ENCODE assay signal across 8 mouse cellular contexts in the genomic region with DNA sequence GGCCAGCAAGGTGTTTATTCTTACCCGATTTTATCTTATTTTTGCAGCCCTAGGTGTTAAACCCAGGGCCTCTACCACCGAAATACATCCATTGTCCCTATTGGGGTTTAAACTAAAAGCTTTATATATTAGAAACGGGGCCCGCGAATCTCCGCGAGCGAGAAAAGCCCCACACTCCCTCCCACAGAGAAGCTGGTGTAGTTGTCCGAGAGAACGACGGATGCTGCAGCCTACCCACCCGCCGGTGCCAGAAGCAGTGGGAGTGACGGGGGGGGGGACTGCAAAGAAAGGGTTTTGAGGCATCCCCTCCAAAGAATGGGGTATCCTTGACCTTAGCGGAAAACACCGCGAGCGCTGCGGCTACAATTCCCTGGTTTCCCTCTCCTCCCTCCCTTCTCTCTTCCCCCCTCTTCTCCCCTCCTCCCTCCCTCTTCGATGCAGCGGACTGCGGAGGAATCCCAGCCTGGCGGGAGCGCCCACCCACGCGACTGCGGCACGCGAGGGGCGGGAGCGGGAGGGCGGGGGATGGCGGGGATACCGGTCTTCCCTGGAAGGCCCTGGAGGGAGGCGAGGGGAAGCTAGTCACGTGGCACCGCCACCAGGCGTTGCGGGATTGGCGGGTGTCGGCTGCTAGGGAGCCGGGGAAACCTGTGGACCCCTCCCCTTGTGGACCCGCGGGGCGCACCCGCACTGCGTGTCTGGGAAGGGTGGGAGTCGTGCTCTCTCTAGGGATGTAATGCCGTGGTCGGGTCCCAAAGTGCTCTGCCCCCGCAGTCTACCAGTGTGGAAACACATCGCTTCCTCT. TPM values are rescaled to one million over a fixed set of nuclear protein-coding genes. Genes with fewer than 3 reads are reported as not detected.
DNase-seq lines count a peak whose midpoint lies in the region; ATAC-seq lines count a peak whose summit lies in the region.

No protein-coding gene starts in this region.

- peaks cover 21% of the 10 kb centered on the region for H3K4me1 ChIP-seq in embryonic facial prominence, embryonic 13.5 days
- peaks cover 34% of the 10 kb centered on the region for H3K4me1 ChIP-seq in heart, embryonic 13.5 days
- H3K4me1 ChIP-seq in liver, embryonic 16.5 days (ENCODE audit: control insufficient read depth, low read depth, low read length) = peaks cover 44% of the 10 kb centered on the region
- peaks cover 12% of the 10 kb centered on the region; the same call in 1 of the 2 replicates for H3K4me1 ChIP-seq in neural tube, embryonic 12.5 days

- peak overlapping the region; percentile 55 for H3K4me3 ChIP-seq in embryonic facial prominence, embryonic 13.5 days
- peak overlapping the region; percentile 64 for H3K4me3 ChIP-seq in heart, embryonic 13.5 days
- H3K4me3 ChIP-seq in liver, embryonic 16.5 days (ENCODE audit: low read depth, low read length) = peak overlapping the region; percentile 49
- peak overlapping the region; percentile 45 for H3K4me3 ChIP-seq in neural tube, embryonic 12.5 days

- H3K9ac ChIP-seq in embryonic facial prominence, embryonic 13.5 days = peak overlapping the region; percentile 69
- peak overlapping the region; percentile 85 for H3K9ac ChIP-seq in heart, embryonic 13.5 days
- H3K9ac ChIP-seq in liver, embryonic 16.5 days (ENCODE audit: low read depth, low read length) = 0 out of 2 replicates have a peak overlapping the region, but pooled peaks have one; percentile 24
- peak overlapping the region; percentile 50 for H3K9ac ChIP-seq in neural tube, embryonic 12.5 days

- H3K4me2 ChIP-seq in embryonic facial prominence, embryonic 13.5 days = peak overlapping the region; percentile 97
- H3K4me2 ChIP-seq in heart, embryonic 13.5 days = peak overlapping the region; percentile 90
- peak overlapping the region; percentile 71 for H3K4me2 ChIP-seq in liver, embryonic 16.5 days (ENCODE audit: low read depth, low read length)
- H3K4me2 ChIP-seq in neural tube, embryonic 12.5 days (replicated peaks) = peak overlapping the region; percentile 90

- H3K27me3 ChIP-seq in embryonic facial prominence, embryonic 13.5 days = peaks cover 57% of the 10 kb centered on the region
- peaks cover 38% of the 10 kb centered on the region for H3K27me3 ChIP-seq in heart, embryonic 13.5 days (replicated peaks)
- H3K27me3 ChIP-seq in liver, embryonic 16.5 days (ENCODE audit: control insufficient read depth, insufficient read depth, low read depth, low read length) = peaks cover 52% of the 10 kb centered on the region
- peaks cover 29% of the 10 kb centered on the region; the same call in 1 of the 2 replicates for H3K27me3 ChIP-seq in neural tube, embryonic 12.5 days (replicated peaks)

- under 1% methylated on average over 52 of the region's 52 CpGs for WGBS in embryonic facial prominence, embryonic 13.5 days
- under 1% methylated on average over 52 of the region's 52 CpGs for WGBS in heart, embryonic 13.5 days
- 2% methylated on average over 49 of the region's 52 CpGs for WGBS in liver, embryonic 16.5 days (ENCODE audit: insufficient replicate concordance)
- under 1% methylated on average over 52 of the region's 52 CpGs for WGBS in neural tube, embryonic 12.5 days

- DNase-seq in adrenal gland, postnatal 14 days = peak; percentile 84
- DNase-seq in kidney, postnatal 4 days = peak; percentile 80 to 88
- DNase-seq in urinary bladder, adult 2 months (ENCODE audit: low spot score) = peak; percentile 62

- no peaks in the 10 kb centered on the region for H3K36me3 ChIP-seq in embryonic facial prominence, embryonic 13.5 days
- no peaks in the 10 kb centered on the region for H3K36me3 ChIP-seq in heart, embryonic 13.5 days
- H3K36me3 ChIP-seq in liver, embryonic 16.5 days (ENCODE audit: control insufficient read depth, insufficient read depth) = no peaks in the 10 kb centered on the region
- H3K36me3 ChIP-seq in neural tube, embryonic 12.5 days = no peaks in the 10 kb centered on the region

- peak; percentile 33 for ATAC-seq in CD4-positive, CD25-positive, alpha-beta regulatory T cell, adult 4 months
- ATAC-seq in embryonic facial prominence, embryonic 13.5 days (ENCODE audit: insufficient number of reproducible peaks, insufficient read depth, low FRiP score, low TSS enrichment, low read depth) = peak; percentile 73; the same call in 1 of the 2 replicates
- peak; percentile 72 for ATAC-seq in heart, embryonic 13.5 days (ENCODE audit: extremely low read depth, insufficient number of reproducible peaks, low FRiP score, low TSS enrichment)
- ATAC-seq in liver, embryonic 16.5 days (ENCODE audit: low read depth) = peak; percentile 44
- ATAC-seq in neural tube, embryonic 12.5 days (ENCODE audit: low FRiP score, low read depth) = peak; percentile 93

- H3K27ac ChIP-seq in embryonic facial prominence, embryonic 13.5 days = peak overlapping the region; percentile 53
- peak overlapping the region; percentile 59 for H3K27ac ChIP-seq in heart, embryonic 13.5 days (replicated peaks)
- H3K27ac ChIP-seq in liver, embryonic 16.5 days (ENCODE audit: low read length) = no peak overlapping the region
- H3K27ac ChIP-seq in neural tube, embryonic 12.5 days = peak overlapping the region; percentile 90

- H3K9me3 ChIP-seq in embryonic facial prominence, embryonic 13.5 days = no peaks in the 10 kb centered on the region
- no peaks in the 10 kb centered on the region for H3K9me3 ChIP-seq in heart, embryonic 13.5 days
- H3K9me3 ChIP-seq in liver, embryonic 16.5 days (replicated peaks; ENCODE audit: control insufficient read depth, low read length) = no peaks in the 10 kb centered on the region
- no peaks in the 10 kb centered on the region for H3K9me3 ChIP-seq in neural tube, embryonic 12.5 days

RNA-seq across cellular contexts. Expression of a gene that starts 9.4 kb away (rescaled TPM):
- polyA plus RNA-seq in CD4-positive, CD25-positive, alpha-beta regulatory T cell, adult 4 months (2017; shearing (Covaris generic)) = 10 to 100 TPM; 10.2 to 17.1 TPM
- total RNA-seq in adrenal gland, postnatal 14 days (2021) = 23.8 and 25.9 TPM in 2 replicates
- polyA plus RNA-seq in embryonic facial prominence, embryonic 13.5 days (2015; fragmentation: Nextera tagmentation; extraction: Ambion mirVana) = 9.1 and 9.5 TPM in 2 replicates
- polyA plus RNA-seq in heart, embryonic 13.5 days (2015; fragmentation: Nextera tagmentation; extraction: Ambion mirVana) = 5.7 and 6.2 TPM in 2 replicates
- 3.9 and 4.4 TPM in 2 replicates for polyA plus RNA-seq in liver, embryonic 16.5 days (2015; fragmentation: Nextera tagmentation; extraction: Ambion mirVana)
- 17.2 and 17.3 TPM in 2 replicates for polyA plus RNA-seq in neural tube, embryonic 12.5 days (2016; fragmentation: Nextera tagmentation; extraction: Ambion mirVana)
- 25.9 and 28.9 TPM in 2 replicates for polyA plus RNA-seq in urinary bladder, adult 2 months (2012; rRNA removed)

RNA-seq across cellular contexts. Expression of a gene that starts 56.6 kb away (rescaled TPM):
- not detected for polyA plus RNA-seq in CD4-positive, CD25-positive, alpha-beta regulatory T cell, adult 4 months (2017; shearing (Covaris generic))
- total RNA-seq in adrenal gland, postnatal 14 days (2021) = not detected in 2 replicates
- polyA plus RNA-seq in embryonic facial prominence, embryonic 13.5 days (2015; fragmentation: Nextera tagmentation; extraction: Ambion mirVana) = 10.6 and 11.3 TPM in 2 replicates
- polyA plus RNA-seq in heart, embryonic 13.5 days (2015; fragmentation: Nextera tagmentation; extraction: Ambion mirVana) = 1.0 and 1.1 TPM in 2 replicates
- 0.58 and 1.7 TPM in 2 replicates for polyA plus RNA-seq in liver, embryonic 16.5 days (2015; fragmentation: Nextera tagmentation; extraction: Ambion mirVana)
- 0.68 and 0.79 TPM in 2 replicates for polyA plus RNA-seq in neural tube, embryonic 12.5 days (2016; fragmentation: Nextera tagmentation; extraction: Ambion mirVana)
- 25.3 and 27.2 TPM in 2 replicates for polyA plus RNA-seq in urinary bladder, adult 2 months (2012; rRNA removed)

RNA-seq across cellular contexts. Expression of a gene that starts 56.9 kb away (rescaled TPM):
- 100 to 1,000 TPM in 1 of 2 experiments, 10 to 100 TPM in 1; 74.6 to 113 TPM for polyA plus RNA-seq in CD4-positive, CD25-positive, alpha-beta regulatory T cell, adult 4 months (2017; shearing (Covaris generic))
- total RNA-seq in adrenal gland, postnatal 14 days (2021) = 175 and 204 TPM in 2 replicates
- polyA plus RNA-seq in embryonic facial prominence, embryonic 13.5 days (2015; fragmentation: Nextera tagmentation; extraction: Ambion mirVana) = 180 and 194 TPM in 2 replicates
- 147 and 167 TPM in 2 replicates for polyA plus RNA-seq in heart, embryonic 13.5 days (2015; fragmentation: Nextera tagmentation; extraction: Ambion mirVana)
- 106 and 116 TPM in 2 replicates for polyA plus RNA-seq in liver, embryonic 16.5 days (2015; fragmentation: Nextera tagmentation; extraction: Ambion mirVana)
- polyA plus RNA-seq in neural tube, embryonic 12.5 days (2016; fragmentation: Nextera tagmentation; extraction: Ambion mirVana) = 124 and 127 TPM in 2 replicates
- 59.2 and 75.5 TPM in 2 replicates for polyA plus RNA-seq in urinary bladder, adult 2 months (2012; rRNA removed)

Comparison
In these comparisons a context has a peak if more than half of its experiments do, and no peak if none do; other contexts are left out.
1. ATAC-seq: peak in every context shown above with its lines; median percentile 93 in neural tube, embryonic 12.5 days; 73 in embryonic facial prominence, embryonic 13.5 days; 72 in heart, embryonic 13.5 days; 44 in liver, embryonic 16.5 days; 33 in CD4-positive, CD25-positive, alpha-beta regulatory T cell, adult 4 months.
2. H3K9ac ChIP-seq: peak in every context shown above with its lines; median percentile 85 in heart, embryonic 13.5 days; 69 in embryonic facial prominence, embryonic 13.5 days; 50 in neural tube, embryonic 12.5 days; 24 in liver, embryonic 16.5 days.